Mouse (Mus musculus): ENCODE data around the gene Cbx2. TPM values are rescaled to one million over a fixed set of nuclear protein-coding genes. Genes with fewer than 3 reads are reported as not detected.
A peak's percentile ranks its signal among the peaks of the same experiment; 100 is the strongest.

The Cbx2 gene
- polyA plus RNA-seq, 2 experiments = 29.1 to 35.7 TPM

DNA sequence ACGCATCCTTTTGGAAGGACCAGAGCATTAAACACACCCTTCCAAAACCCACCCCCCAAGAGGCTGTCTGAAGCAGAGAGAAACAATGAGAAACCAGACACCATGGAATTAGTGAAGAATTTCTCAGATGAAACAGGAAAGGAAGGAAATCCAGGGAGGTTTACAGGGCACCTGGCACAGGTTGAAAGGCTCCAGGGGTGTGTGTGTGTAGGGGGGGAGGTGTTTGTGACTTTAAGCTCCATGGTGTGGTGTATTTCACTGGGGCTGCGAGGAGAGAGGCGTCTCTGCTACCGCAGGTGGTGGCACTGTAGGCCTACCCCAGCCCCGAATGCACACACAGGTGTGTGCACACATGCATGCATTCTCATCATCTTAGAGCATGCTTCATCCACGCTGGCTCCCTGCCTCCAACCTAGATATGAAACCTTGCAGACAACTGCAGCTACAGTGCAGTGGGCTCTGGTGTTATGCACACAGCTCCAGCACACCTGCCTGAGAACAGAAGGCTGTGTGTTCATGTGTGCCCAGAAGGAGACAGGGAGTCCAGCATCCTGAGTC lies 51.2 kb downstream of the Cbx2 start:
- peaks cover 5% of the 10 kb centered on the region; the same call in 1 of the 2 replicates for H3K9me3 ChIP-seq (ENCODE audit: control insufficient read depth, low read length)
- H3K27me3 ChIP-seq (ENCODE audit: control insufficient read depth, insufficient read depth, low read length) = no peaks in the 10 kb centered on the region
- no peak for TF ChIP-seq POLR2A (IDR thresholded peaks at IDR 0.05; ENCODE audit: borderline replicate concordance, extremely low read depth, insufficient read depth, insufficient read length)
- DNase-seq (ENCODE audit: low spot score) (no peak), ATAC-seq (ENCODE audit: low FRiP score, low read depth) (no peak)
- H3K36me3 ChIP-seq (ENCODE audit: control insufficient read depth, insufficient read depth, low read length) = 0 out of 2 replicates have a peak, but pooled peaks cover 6% of the 10 kb centered on the region
- peaks cover 15% of the 10 kb centered on the region for H3K4me1 ChIP-seq (ENCODE audit: control insufficient read depth, insufficient read depth, low read length)
- WGBS = 42% methylated on average over 6 of the region's 6 CpGs
- H3K4me2 ChIP-seq (replicated peaks; ENCODE audit: low read depth, low read length, severe bottlenecking) = no peak overlapping the region
- no peak overlapping the region for H3K27ac ChIP-seq (replicated peaks; ENCODE audit: low read depth, low read length)
- H3K4me3 ChIP-seq (replicated peaks; ENCODE audit: low read length) = no peak overlapping the region
- H3K9ac ChIP-seq (ENCODE audit: low read depth, low read length, severe bottlenecking) = no peak overlapping the region

GRCm38 (mm10) chr11:119075805-119076204 lies 53.0 kb downstream of the Cbx2 start:
- no peak overlapping the region for H3K27ac ChIP-seq (replicated peaks; ENCODE audit: low read depth, low read length)
- no peak overlapping the region for H3K4me2 ChIP-seq (replicated peaks; ENCODE audit: low read depth, low read length, severe bottlenecking)
- H3K9ac ChIP-seq (ENCODE audit: low read depth, low read length, severe bottlenecking) = no peak overlapping the region
- 87% methylated on average over 5 of the region's 5 CpGs for WGBS
- H3K36me3 ChIP-seq (ENCODE audit: control insufficient read depth, insufficient read depth, low read length) = peaks cover 21% of the 10 kb centered on the region
- H3K27me3 ChIP-seq (ENCODE audit: control insufficient read depth, insufficient read depth, low read length) = peaks cover 4% of the 10 kb centered on the region
- H3K9me3 ChIP-seq (ENCODE audit: control insufficient read depth, low read length) = no peaks in the 10 kb centered on the region
- H3K4me3 ChIP-seq (replicated peaks; ENCODE audit: low read length) = no peak overlapping the region
- DNase-seq (ENCODE audit: low spot score) = no peak
- H3K4me1 ChIP-seq (ENCODE audit: control insufficient read depth, insufficient read depth, low read length) = peaks cover 26% of the 10 kb centered on the region
- TF ChIP-seq POLR2A (IDR thresholded peaks at IDR 0.05; ENCODE audit: borderline replicate concordance, extremely low read depth, insufficient read depth, insufficient read length) = no peak
- no peak for ATAC-seq (ENCODE audit: low FRiP score, low read depth)

DNA sequence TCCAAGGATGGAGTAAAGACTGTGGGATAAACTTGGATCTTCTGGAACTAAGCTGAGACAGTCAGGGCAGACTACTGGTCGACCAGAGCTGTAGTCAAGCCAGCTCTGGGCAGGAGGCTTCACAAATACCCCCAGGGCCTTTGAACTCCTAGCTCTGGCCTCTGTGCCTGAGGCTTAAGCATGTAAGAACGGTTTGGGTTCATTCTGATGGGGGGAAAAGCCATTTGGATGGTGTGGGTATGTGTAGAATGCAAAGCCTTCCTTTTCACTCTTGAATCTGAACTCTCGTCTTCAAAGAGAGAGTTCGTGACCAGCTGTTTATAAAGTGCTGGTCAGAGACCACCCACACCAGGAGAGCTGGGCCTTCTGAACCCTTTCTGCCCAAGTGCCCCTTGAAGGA lies 55.0 kb downstream of the Cbx2 start:
- Histone ChIP-seq H3K36me3 (ENCODE audit: control insufficient read depth, insufficient read depth, low read length) (peaks cover 41% of the 10 kb centered on the region), H3K9ac (ENCODE audit: low read depth, low read length, severe bottlenecking) (no peak overlapping the region), H3K27ac (replicated peaks; ENCODE audit: low read depth, low read length) (no peak overlapping the region), H3K9me3 (ENCODE audit: control insufficient read depth, low read length) (no peaks in the 10 kb centered on the region), H3K4me3 (replicated peaks; ENCODE audit: low read length) (no peak overlapping the region), H3K27me3 (ENCODE audit: control insufficient read depth, insufficient read depth, low read length) (peaks cover 23% of the 10 kb centered on the region), H3K4me1 (ENCODE audit: control insufficient read depth, insufficient read depth, low read length) (peaks cover 40% of the 10 kb centered on the region), H3K4me2 (replicated peaks; ENCODE audit: low read depth, low read length, severe bottlenecking) (no peak overlapping the region)
- WGBS = 72% methylated on average over 4 of the region's 4 CpGs
- ATAC-seq (ENCODE audit: low FRiP score, low read depth) = no peak
- TF ChIP-seq POLR2A (IDR thresholded peaks at IDR 0.05; ENCODE audit: borderline replicate concordance, extremely low read depth, insufficient read depth, insufficient read length) = no peak
- DNase-seq (ENCODE audit: low spot score) = no peak

- Histone ChIP-seq H3K27me3 (ENCODE audit: control insufficient read depth, insufficient read depth, low read length) (peaks cover 26% of the 10 kb centered on the region), H3K4me3 (replicated peaks; ENCODE audit: low read length) (peak overlapping the region; percentile 5; the same call in 1 of the 2 replicates), H3K9me3 (ENCODE audit: control insufficient read depth, low read length) (no peaks in the 10 kb centered on the region), H3K9ac (ENCODE audit: low read depth, low read length, severe bottlenecking) (peak overlapping the region; percentile 25; the same call in 1 of the 2 replicates), H3K4me2 (replicated peaks; ENCODE audit: low read depth, low read length, severe bottlenecking) (peak overlapping the region; percentile 37), H3K27ac (replicated peaks; ENCODE audit: low read depth, low read length) (no peak overlapping the region), H3K4me1 (ENCODE audit: control insufficient read depth, insufficient read depth, low read length) (peaks cover 49% of the 10 kb centered on the region), H3K36me3 (ENCODE audit: control insufficient read depth, insufficient read depth, low read length) (peaks cover 41% of the 10 kb centered on the region)
- TF ChIP-seq POLR2A (IDR thresholded peaks at IDR 0.05; ENCODE audit: borderline replicate concordance, extremely low read depth, insufficient read depth, insufficient read length) = no peak
- no peak; the same call in 1 of the 2 replicates for ATAC-seq (ENCODE audit: low FRiP score, low read depth)
- WGBS = 11% methylated on average over 20 of the region's 27 CpGs
- DNase-seq (ENCODE audit: low spot score) = no peak
Measured at GRCm38 (mm10) chr11:119078691-119079444, 56.1 kb downstream of the Cbx2 start.

DNA sequence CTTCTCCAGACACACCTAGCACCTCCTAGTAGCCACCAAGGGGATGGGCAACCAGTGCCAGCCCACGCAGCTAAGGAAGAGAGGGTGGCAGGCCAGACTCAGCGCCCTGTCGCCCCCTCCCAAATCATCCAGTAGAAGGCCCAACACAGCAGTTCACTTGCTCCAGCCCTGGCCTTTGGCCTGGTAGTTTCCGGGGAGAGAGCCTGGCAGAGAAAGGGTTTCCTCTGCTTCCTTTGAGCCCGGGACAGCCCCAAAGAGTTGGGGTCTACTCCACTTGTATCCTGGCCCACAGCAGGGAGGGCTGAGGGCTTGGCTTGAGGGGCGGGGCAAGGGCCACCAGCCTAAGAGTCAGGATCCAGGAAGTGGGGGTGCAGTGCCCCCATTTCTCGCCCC lies 56.7 kb downstream of the Cbx2 start:
- DNase-seq (ENCODE audit: low spot score) (no peak), ATAC-seq (ENCODE audit: low FRiP score, low read depth) (no peak)
- Histone ChIP-seq H3K9me3 (ENCODE audit: control insufficient read depth, low read length) (no peaks in the 10 kb centered on the region), H3K4me3 (replicated peaks; ENCODE audit: low read length) (peak overlapping the region; percentile 5; the same call in 1 of the 2 replicates), H3K4me1 (ENCODE audit: control insufficient read depth, insufficient read depth, low read length) (peaks cover 50% of the 10 kb centered on the region), H3K27me3 (ENCODE audit: control insufficient read depth, insufficient read depth, low read length) (peaks cover 26% of the 10 kb centered on the region), H3K27ac (replicated peaks; ENCODE audit: low read depth, low read length) (no peak overlapping the region), H3K4me2 (replicated peaks; ENCODE audit: low read depth, low read length, severe bottlenecking) (peak overlapping the region; percentile 37), H3K9ac (ENCODE audit: low read depth, low read length, severe bottlenecking) (0 out of 2 replicates have a peak overlapping the region, but pooled peaks have one; percentile 25), H3K36me3 (ENCODE audit: control insufficient read depth, insufficient read depth, low read length) (peaks cover 41% of the 10 kb centered on the region)
- WGBS = 37% methylated on average over 7 of the region's 7 CpGs
- no peak for TF ChIP-seq POLR2A (IDR thresholded peaks at IDR 0.05; ENCODE audit: borderline replicate concordance, extremely low read depth, insufficient read depth, insufficient read length)

Measured in limb, embryonic 14.5 days (tissue).